In the genomic region with DNA sequence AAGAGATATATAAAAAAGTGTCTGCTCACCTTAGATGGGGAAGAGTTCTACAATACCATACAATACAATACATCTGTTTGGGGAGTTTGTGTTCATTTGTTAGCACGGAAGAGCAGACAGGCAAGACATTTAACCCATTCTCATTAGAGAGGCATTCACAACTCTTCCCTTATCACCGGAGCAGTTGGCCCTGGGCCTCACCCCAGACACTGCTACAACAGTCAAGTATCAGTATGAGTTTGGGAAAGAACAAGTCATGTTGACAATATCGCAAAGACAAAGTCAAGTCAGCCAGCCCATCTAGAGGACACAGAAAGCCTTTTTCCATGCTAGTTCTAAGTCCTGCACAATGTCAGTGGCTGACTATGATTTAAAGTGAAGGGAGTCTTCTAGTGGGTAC, we compare ENCODE assay signal across 19 mouse cellular contexts.
"Had no signal": no experiment of that assay in that cellular context is flagged by ENCODE, and none has a peak within 500 bp of the region (broad histone marks: within the 10 kb centered on the region; RNA-seq: fewer than 3 reads in every experiment).

No protein-coding gene starts in this region.

- H3K27ac ChIP-seq: lung, embryonic 15.5 days; macrophage; neural tube, embryonic 13.5 days; neural tube, embryonic 15.5 days had no signal

- H3K27me3 ChIP-seq: lung, embryonic 15.5 days had no signal

- H3K9me3 ChIP-seq: lung, embryonic 15.5 days; megakaryocyte, embryonic 14.5 days; neural tube, embryonic 13.5 days; neural tube, embryonic 15.5 days had no signal

- H3K4me2 ChIP-seq: lung, embryonic 15.5 days; midbrain, embryonic 11.5 days; neural tube, embryonic 13.5 days; neural tube, embryonic 15.5 days had no signal

- H3K4me1 ChIP-seq: lung, embryonic 15.5 days; megakaryocyte, embryonic 14.5 days; neural tube, embryonic 13.5 days; neural tube, embryonic 15.5 days had no signal

- ATAC-seq: lung, postnatal 0 days; midbrain, embryonic 16.5 days had no signal

- DNase-seq: lung, adult 2 months; lung, postnatal 14 days; lung, postnatal 36 days; midbrain, embryonic 14.5 days; retina, postnatal 1 day; right cerebral cortex, adult 18-20 months; right cerebral cortex, postnatal 14 days; thymus, adult 18-20 months; thymus, postnatal 14 days; thymus, postnatal 36 days had no signal

- H3K9ac ChIP-seq: lung, embryonic 15.5 days; neural tube, embryonic 13.5 days; neural tube, embryonic 15.5 days had no signal

- H3K36me3 ChIP-seq: lung, embryonic 15.5 days; neural tube, embryonic 13.5 days; neural tube, embryonic 15.5 days had no signal

- H3K4me3 ChIP-seq: lung, embryonic 15.5 days; megakaryocyte, embryonic 14.5 days; myocyte; neural tube, embryonic 13.5 days; neural tube, embryonic 15.5 days had no signal
